ENCODE assay signal across 10 mouse cellular contexts in genomic region chr4:84544646-84545045, GRCm38 (mm10).
DNase-seq lines count a peak whose midpoint lies in the region; ATAC-seq and TF ChIP-seq lines count a peak whose summit lies in the region.
"Had no signal": no experiment of that assay in that cellular context is flagged by ENCODE, and none has a peak within 500 bp of the region (broad histone marks: within the 10 kb centered on the region; RNA-seq: fewer than 3 reads in every experiment).

No protein-coding gene starts in this region.

- H3K4me2 ChIP-seq in kidney, embryonic 16.5 days (replicated peaks; ENCODE audit: low read depth, low read length): peak overlapping the region; percentile 58
- H3K4me2 ChIP-seq in embryonic facial prominence, embryonic 13.5 days: peak overlapping the region; percentile 88
- peak overlapping the region; percentile 85 for H3K4me2 ChIP-seq in hindbrain, embryonic 14.5 days (replicated peaks)
- peak overlapping the region; percentile 98; the same call in 1 of the 2 replicates for H3K4me2 ChIP-seq in midbrain, postnatal 0 days (ENCODE audit: low read depth, low read length, poor library complexity, severe bottlenecking)

- no peak overlapping the region for H3K9ac ChIP-seq in kidney, embryonic 16.5 days (replicated peaks; ENCODE audit: low read length)
- no peak overlapping the region for H3K9ac ChIP-seq in embryonic facial prominence, embryonic 13.5 days
- H3K9ac ChIP-seq in hindbrain, embryonic 14.5 days: no peak overlapping the region
- H3K9ac ChIP-seq in midbrain, postnatal 0 days (replicated peaks; ENCODE audit: low read length, poor library complexity, severe bottlenecking): no peak overlapping the region

- WGBS in kidney, embryonic 16.5 days: 57% methylated on average over 2 of the region's 2 CpGs
- WGBS in embryonic facial prominence, embryonic 13.5 days: 41% methylated on average over 2 of the region's 2 CpGs
- WGBS in hindbrain, embryonic 14.5 days: 38% methylated on average over 2 of the region's 2 CpGs
- 40% methylated on average over 2 of the region's 2 CpGs for WGBS in midbrain, postnatal 0 days

- peaks cover 18% of the 10 kb centered on the region; the same call in 1 of the 2 replicates for H3K4me1 ChIP-seq in kidney, embryonic 16.5 days (ENCODE audit: insufficient read depth, low read length)
- H3K4me1 ChIP-seq in embryonic facial prominence, embryonic 13.5 days: peaks cover 27% of the 10 kb centered on the region
- H3K4me1 ChIP-seq in hindbrain, embryonic 14.5 days (replicated peaks; ENCODE audit: control insufficient read depth, insufficient read depth, low read length): 0 out of 2 replicates have a peak, but pooled peaks cover 8% of the 10 kb centered on the region
- H3K4me1 ChIP-seq in midbrain, postnatal 0 days (ENCODE audit: insufficient read depth, low read length): no peaks in the 10 kb centered on the region
- H3K4me1 ChIP-seq: liver, embryonic 13.5 days had no signal

- H3K9me3 ChIP-seq in kidney, embryonic 16.5 days (ENCODE audit: low read length): no peaks in the 10 kb centered on the region
- H3K9me3 ChIP-seq in embryonic facial prominence, embryonic 13.5 days: no peaks in the 10 kb centered on the region
- H3K9me3 ChIP-seq in hindbrain, embryonic 14.5 days (ENCODE audit: control insufficient read depth, low read length): no peaks in the 10 kb centered on the region
- no peaks in the 10 kb centered on the region for H3K9me3 ChIP-seq in midbrain, postnatal 0 days (ENCODE audit: low read length)
- H3K9me3 ChIP-seq: liver, embryonic 13.5 days had no signal

- intact Hi-C loops in left cerebral cortex, postnatal 25 days (cut with DNase I): no loop called here

- DNase-seq in kidney, postnatal 25 days: no peak
- peak; percentile 27 for DNase-seq in hindbrain, embryonic 14.5 days (ENCODE audit: low spot score)
- DNase-seq in midbrain, postnatal 0 days (ENCODE audit: low spot score): no peak
- DNase-seq in left cerebral cortex, postnatal 25 days (ENCODE audit: low spot score in 2 of 2): no peak
- no peak for DNase-seq in cerebellum, postnatal 36 days

- no peak overlapping the region for H3K27ac ChIP-seq in kidney, embryonic 16.5 days (ENCODE audit: low read length)
- H3K27ac ChIP-seq in embryonic facial prominence, embryonic 13.5 days: no peak overlapping the region
- no peak overlapping the region for H3K27ac ChIP-seq in hindbrain, embryonic 14.5 days
- H3K27ac ChIP-seq in midbrain, postnatal 0 days (ENCODE audit: low read depth, low read length): no peak overlapping the region
- H3K27ac ChIP-seq: liver, embryonic 13.5 days had no signal

- H3K4me3 ChIP-seq in kidney, embryonic 16.5 days (ENCODE audit: low read length): peak overlapping the region; percentile 63
- peak overlapping the region; percentile 72 for H3K4me3 ChIP-seq in embryonic facial prominence, embryonic 13.5 days
- peak overlapping the region; percentile 54 for H3K4me3 ChIP-seq in hindbrain, embryonic 14.5 days (replicated peaks; ENCODE audit: low read length)
- H3K4me3 ChIP-seq in midbrain, postnatal 0 days (ENCODE audit: low read depth, low read length): peak overlapping the region; percentile 61

- ATAC-seq in kidney, embryonic 16.5 days (ENCODE audit: low FRiP score, low TSS enrichment): no peak
- ATAC-seq in embryonic facial prominence, embryonic 13.5 days (ENCODE audit: insufficient number of reproducible peaks, insufficient read depth, low FRiP score, low TSS enrichment, low read depth): no peak
- no peak for ATAC-seq in hindbrain, embryonic 14.5 days (ENCODE audit: low FRiP score)
- ATAC-seq in midbrain, postnatal 0 days (ENCODE audit: low FRiP score): no peak
- ATAC-seq in frontal cortex, adult (ENCODE audit: low TSS enrichment): no peak
- ATAC-seq: inflammation-experienced regulatory T-cells, adult 6 months had no signal

- no peaks in the 10 kb centered on the region; the same call in 1 of the 2 replicates for H3K27me3 ChIP-seq in kidney, embryonic 16.5 days (ENCODE audit: insufficient read depth, low read length)
- peaks cover 4% of the 10 kb centered on the region for H3K27me3 ChIP-seq in embryonic facial prominence, embryonic 13.5 days
- peaks cover 19% of the 10 kb centered on the region for H3K27me3 ChIP-seq in hindbrain, embryonic 14.5 days (ENCODE audit: control insufficient read depth, insufficient read depth, low read length)
- H3K27me3 ChIP-seq in midbrain, postnatal 0 days (ENCODE audit: insufficient read depth, low read length): peaks cover 12% of the 10 kb centered on the region; the same call in 1 of the 2 replicates

- H3K36me3 ChIP-seq in kidney, embryonic 16.5 days (ENCODE audit: insufficient read depth, low read length): no peaks in the 10 kb centered on the region
- no peaks in the 10 kb centered on the region for H3K36me3 ChIP-seq in embryonic facial prominence, embryonic 13.5 days
- no peaks in the 10 kb centered on the region for H3K36me3 ChIP-seq in hindbrain, embryonic 14.5 days (replicated peaks; ENCODE audit: control insufficient read depth, insufficient read depth)
- H3K36me3 ChIP-seq in midbrain, postnatal 0 days (ENCODE audit: insufficient read depth, low read length): no peaks in the 10 kb centered on the region
- H3K36me3 ChIP-seq: liver, embryonic 13.5 days had no signal

- peak; percentile 38 for TF ChIP-seq CTCF in midbrain, postnatal 0 days (IDR thresholded peaks at IDR 0.05)
